Mouse (Mus musculus) MEL (cell line): ENCODE measurements at regions not wholly inside any gene's neighbourhood (a gene's known extent, or its start where the extent isn't known, plus 50 kb on each side); places are given as distances from the start of the nearest gene placed in this dataset.

Source experiments
- DNase-seq: peaks from one replicate; pipeline ENCODE4 v3.0.0; 2011; ENCODE audit warnings: low read depth, low spot score
- H3K27ac ChIP-seq: 2 replicates; pipeline ENCODE4 v1.5.1; 2012; ENCODE audit warnings: low read depth, mild to moderate bottlenecking, control low read depth, low read length, moderate library complexity; ENCODE audit not compliant: control insufficient read depth
- H3K27me3 ChIP-seq, 2 experiments: fragments of 150-350 bp in 1 of 2; sonication (generic) in 1 of 2; 2 replicates each; pipeline ENCODE4 v1.6.1; 2012; ENCODE audit warnings: low read length in 2 of 2, mild to moderate bottlenecking in 2 of 2, improper control_type of control experiment in 1 of 2, moderate library complexity in 1 of 2; ENCODE audit not compliant: insufficient read depth in 2 of 2, control insufficient read depth in 1 of 2
- H3K36me3 ChIP-seq, 2 experiments: 2 replicates each; pipeline ENCODE4 v1.6.1; 2012 to 2014; ENCODE audit warnings: low read length in 2 of 2, improper control_type of control experiment in 1 of 2, inconsistent platforms in 1 of 2, mild to moderate bottlenecking in 1 of 2; ENCODE audit not compliant: insufficient read depth in 2 of 2, control insufficient read depth in 1 of 2
- H3K4me1 ChIP-seq, 2 experiments: fragments of 150-350 bp in 1 of 2; sonication (generic) in 1 of 2; 2 replicates each; pipeline ENCODE4 v1.6.1; 2012; ENCODE audit warnings: low read length in 2 of 2, improper control_type of control experiment in 1 of 2, mild to moderate bottlenecking in 1 of 2; ENCODE audit not compliant: insufficient read depth in 2 of 2, control insufficient read depth in 1 of 2
- H3K4me3 ChIP-seq, 2 experiments: fragments of 150-350 bp in 1 of 2; sonication (generic) in 1 of 2; 2 replicates each; pipeline ENCODE4 v1.5.1; 2012; ENCODE audit warnings: low read depth in 2 of 2, low read length in 2 of 2, mild to moderate bottlenecking in 2 of 2, moderate library complexity in 2 of 2, control low read depth in 1 of 2, improper control_type of control experiment in 1 of 2; ENCODE audit not compliant: control insufficient read depth in 1 of 2, insufficient read depth in 1 of 2
- H3K79me2 ChIP-seq: 2 replicates; pipeline ENCODE4 v1.6.1; 2012; ENCODE audit warnings: mild to moderate bottlenecking, low read length, moderate library complexity; ENCODE audit not compliant: control insufficient read depth, poor library complexity, insufficient read depth
- H3K9ac ChIP-seq: 2 replicates; pipeline ENCODE4 v1.6.1; 2012; ENCODE audit warnings: low read depth, mild to moderate bottlenecking, control low read depth, low read length, moderate library complexity; ENCODE audit not compliant: control insufficient read depth, poor library complexity, severe bottlenecking
- H3K9me3 ChIP-seq: fragments of 150-350 bp; sonication (generic); replicated peaks from 2 replicates; pipeline ENCODE4 v1.6.1; 2012; ENCODE audit warnings: mild to moderate bottlenecking, low read length, improper control_type of control experiment, moderate library complexity; ENCODE audit not compliant: insufficient read depth
- CHD1 ChIP-seq: IDR thresholded peaks from 2 replicates; pipeline ENCODE4 v1.6.1; 2012; ENCODE audit warnings: low read depth, mild to moderate bottlenecking, inconsistent platforms, low read length, improper control_type of control experiment
- CTCF ChIP-seq, 3 experiments: IDR thresholded peaks in 2 of 3; conservative IDR thresholded peaks in 1 of 3; 2 replicates each; pipeline ENCODE4 v1.5.1; 2011 to 2012; ENCODE audit warnings: low read length in 3 of 3, low read depth in 2 of 3, mild to moderate bottlenecking in 2 of 3, improper control_type of control experiment in 1 of 3, inconsistent platforms in 1 of 3, mixed read lengths in 1 of 3, moderate library complexity in 1 of 3; ENCODE audit not compliant: control insufficient read depth in 1 of 3, insufficient read depth in 1 of 3, poor library complexity in 1 of 3, severe bottlenecking in 1 of 3
- E2F4 ChIP-seq: IDR thresholded peaks from 2 replicates; pipeline ENCODE4 v1.6.1; 2011; ENCODE audit warnings: low read depth, low read length, improper control_type of control experiment, borderline replicate concordance
- ELF1 ChIP-seq: IDR thresholded peaks from 2 replicates; pipeline ENCODE4 v1.6.1; 2014; ENCODE audit warnings: low read depth, mild to moderate bottlenecking, inconsistent platforms, low read length, improper control_type of control experiment, moderate library complexity
- EP300 ChIP-seq, 2 experiments: IDR thresholded peaks; 2 replicates each; pipeline ENCODE4 v1.6.1; 2011; ENCODE audit warnings: improper control_type of control experiment in 2 of 2, low read length in 2 of 2, low read depth in 1 of 2, mild to moderate bottlenecking in 1 of 2
- ETS1 ChIP-seq: IDR thresholded peaks from 2 replicates; pipeline ENCODE4 v1.6.1; 2012; ENCODE audit warnings: low read depth, mild to moderate bottlenecking, inconsistent platforms, low read length, improper control_type of control experiment, moderate library complexity
- KAT2A ChIP-seq: conservative IDR thresholded peaks from 2 replicates; pipeline ENCODE4 v1.6.1; 2012; ENCODE audit warnings: low read depth, low read length, improper control_type of control experiment, inconsistent platforms
- MAFK ChIP-seq: IDR thresholded peaks from 2 replicates; pipeline ENCODE4 v1.6.1; 2011; ENCODE audit warnings: low read depth, mild to moderate bottlenecking, low read length, improper control_type of control experiment, borderline replicate concordance
- MXI1 ChIP-seq: IDR thresholded peaks from 2 replicates; pipeline ENCODE4 v1.6.1; 2011; ENCODE audit warnings: mild to moderate bottlenecking, low read depth, low read length, improper control_type of control experiment
- MYC ChIP-seq: IDR thresholded peaks from 2 replicates; pipeline ENCODE4 v1.6.1; 2011; ENCODE audit warnings: low read depth, mild to moderate bottlenecking, low read length, improper control_type of control experiment, moderate library complexity
- NELFE ChIP-seq: IDR thresholded peaks from 2 replicates; pipeline ENCODE4 v1.6.1; 2011; ENCODE audit warnings: low read depth, low read length, improper control_type of control experiment
- NRF1 ChIP-seq: IDR thresholded peaks from 2 replicates; pipeline ENCODE4 v1.6.1; 2014; ENCODE audit warnings: low read depth, mild to moderate bottlenecking, inconsistent platforms, low read length, improper control_type of control experiment, moderate library complexity; ENCODE audit not compliant: poor library complexity, insufficient read depth, severe bottlenecking
- POLR2AphosphoS2 ChIP-seq: IDR thresholded peaks from 2 replicates; pipeline ENCODE4 v1.6.1; 2011; ENCODE audit warnings: low read length, improper control_type of control experiment
- POLR2AphosphoS5 ChIP-seq: IDR thresholded peaks from 2 replicates; pipeline ENCODE4 v1.6.1; 2012; ENCODE audit warnings: low read depth, borderline replicate concordance, mild to moderate bottlenecking, inconsistent platforms, low read length, moderate library complexity, mixed read lengths
- RAD21 ChIP-seq: IDR thresholded peaks from 2 replicates; pipeline ENCODE4 v1.6.1; 2011; ENCODE audit warnings: mild to moderate bottlenecking, low read depth, low read length, improper control_type of control experiment
- SIN3A ChIP-seq: IDR thresholded peaks from 2 replicates; pipeline ENCODE4 v1.6.1; 2012; ENCODE audit warnings: low read length, improper control_type of control experiment, inconsistent platforms
- TAL1 ChIP-seq: IDR thresholded peaks from 2 replicates; pipeline ENCODE4 v1.6.1; 2012; ENCODE audit warnings: mild to moderate bottlenecking, inconsistent platforms, low read length, moderate library complexity, mixed read lengths
- TCF12 ChIP-seq: IDR thresholded peaks from 2 replicates; pipeline ENCODE4 v1.6.1; 2014; ENCODE audit warnings: low read depth, mild to moderate bottlenecking, inconsistent platforms, low read length, improper control_type of control experiment, moderate library complexity
- USF1 ChIP-seq: IDR thresholded peaks from 2 replicates; pipeline ENCODE4 v1.6.1; 2014; ENCODE audit warnings: low read depth, mild to moderate bottlenecking, inconsistent platforms, low read length, improper control_type of control experiment, moderate library complexity
- ZC3H11A ChIP-seq: IDR thresholded peaks from 2 replicates; pipeline ENCODE4 v1.6.1; 2012; ENCODE audit warnings: low read depth, mild to moderate bottlenecking, inconsistent platforms, low read length, improper control_type of control experiment
- ZKSCAN1 ChIP-seq: IDR thresholded peaks from 2 replicates; pipeline ENCODE4 v1.6.1; 2012; ENCODE audit warnings: low read depth, mild to moderate bottlenecking, inconsistent platforms, low read length, improper control_type of control experiment, moderate library complexity

- Histone ChIP-seq H3K27me3 (no peaks in the 10 kb centered on the region), H3K36me3 (no peaks in the 10 kb centered on the region), H3K9ac (no peak overlapping the region), H3K4me3 (no peak overlapping the region), H3K27ac (no peak overlapping the region), H3K9me3 (no peaks in the 10 kb centered on the region)
- TF ChIP-seq ETS1 = no peak
- no peak for TF ChIP-seq CTCF (IDR thresholded peaks at IDR 0.05 in 2 of 3, conservative IDR thresholded peaks at IDR 0.05 in 1 of 3; ENCODE audit: control insufficient read depth in 1 of 3, insufficient read depth in 1 of 3, low read depth in 2 of 3, low read length in 3 of 3, poor library complexity in 1 of 3, severe bottlenecking in 1 of 3)
- TF ChIP-seq KAT2A = no peak
- TF ChIP-seq USF1 = no peak
- TF ChIP-seq MAFK = no peak
- no peak for TF ChIP-seq ZC3H11A
- TF ChIP-seq POLR2AphosphoS5 = no peak
- TF ChIP-seq CHD1 = no peak
- TF ChIP-seq NELFE = no peak
- no peak for TF ChIP-seq POLR2AphosphoS2
- no peak for TF ChIP-seq RAD21
- no peak for TF ChIP-seq MXI1
- TF ChIP-seq ZKSCAN1 = no peak
- TF ChIP-seq MYC = no peak
- TF ChIP-seq TCF12 = no peak
- TF ChIP-seq E2F4 = no peak
- no peak for TF ChIP-seq EP300 (IDR thresholded peaks at IDR 0.05; ENCODE audit: low read depth in 1 of 2, low read length in 2 of 2)
- TF ChIP-seq SIN3A = no peak
- no peak for TF ChIP-seq ELF1
- no peak for TF ChIP-seq NRF1
- TF ChIP-seq, all 39 proteins: peak for 0
- Histone ChIP-seq H3K79me2 (no peaks in the 10 kb centered on the region), H3K4me1 (no peaks in the 10 kb centered on the region)
- no peak for DNase-seq
These were observed 70.6 kb downstream of the Tfap2c start for GRCm38 (mm10) chr2:172620001-172620400.

DNA sequence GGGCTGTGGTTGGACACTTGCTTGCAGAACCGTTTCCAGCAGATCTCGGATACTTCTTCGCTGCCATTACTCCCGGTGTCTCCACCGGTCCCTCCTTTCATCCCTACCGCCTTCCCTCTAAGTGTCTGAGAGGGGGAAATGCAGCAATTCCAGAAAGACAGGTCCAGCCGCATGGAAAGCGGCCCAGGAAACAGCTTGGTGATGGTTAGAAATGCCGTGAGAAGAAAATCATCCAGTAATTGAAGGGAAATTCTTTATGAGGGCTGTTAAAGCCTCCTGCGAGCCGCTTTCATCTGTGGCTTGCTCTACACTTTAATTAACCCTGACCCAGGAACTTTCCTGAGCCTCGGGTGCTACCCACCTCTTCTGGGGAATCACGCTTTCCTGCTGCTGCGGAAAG is 74.3 kb downstream of the Tfap2c start:
- no peaks in the 10 kb centered on the region for H3K36me3 ChIP-seq
- no peaks in the 10 kb centered on the region for H3K27me3 ChIP-seq
- H3K27ac ChIP-seq = no peak overlapping the region
- H3K4me1 ChIP-seq = no peaks in the 10 kb centered on the region
- H3K4me3 ChIP-seq = no peak overlapping the region
- no peak for DNase-seq
- no peaks in the 10 kb centered on the region for H3K9me3 ChIP-seq
- TF ChIP-seq MXI1 (no peak), TAL1 (no peak)
- no peak overlapping the region for H3K9ac ChIP-seq
- no peaks in the 10 kb centered on the region for H3K79me2 ChIP-seq
